Mouse (Mus musculus) liver, embryonic 14.5 days (tissue): Measurements from ENCODE around the gene Ccl20. TPM values are rescaled to one million over a fixed set of nuclear protein-coding genes. Genes with fewer than 3 reads are reported as not detected.

Source experiments
- ATAC-seq: fragments of 200-750 bp; cut with Nextera tagmentation; 2 replicates; pipeline ENCODE4 v1.8.0; 2017; ENCODE audit warnings: moderate number of reproducible peaks, mild to moderate bottlenecking, moderate library complexity; ENCODE audit not compliant: insufficient read depth
- DNase-seq, 3 experiments: peaks; one replicate each; pipeline ENCODE4 v3.0.0-alpha.2; 2012 to 2013; ENCODE audit warnings: low read depth in 3 of 3, low spot score in 3 of 3
- H3K27ac ChIP-seq: fragments of 300-500 bp; sonication (generic); 2 replicates; pipeline ENCODE4 v1.5.1; 2014; ENCODE audit warnings: moderate library complexity, mild to moderate bottlenecking, control low read depth, inconsistent platforms
- H3K27me3 ChIP-seq: fragments of 300-500 bp; sonication (generic); 2 replicates; pipeline ENCODE4 v1.6.1; 2014; ENCODE audit warnings: mild to moderate bottlenecking, low read length, moderate library complexity; ENCODE audit not compliant: control insufficient read depth, insufficient read depth
- H3K36me3 ChIP-seq: fragments of 300-500 bp; sonication (generic); replicated peaks from 2 replicates; pipeline ENCODE4 v1.6.1; 2014; ENCODE audit warnings: low read depth; ENCODE audit not compliant: control insufficient read depth, insufficient read depth
- H3K4me1 ChIP-seq, 2 experiments: fragments of 200-500 bp in 1 of 2; fragments of 300-500 bp in 1 of 2; sonication (generic) in 1 of 2; replicated peaks; 2 replicates each; pipeline ENCODE4 v1.6.1; 2012 to 2014; ENCODE audit warnings: antibody characterized with exemption in 1 of 2, inconsistent platforms in 1 of 2, low read length in 1 of 2; ENCODE audit not compliant: control insufficient read depth in 2 of 2, insufficient read depth in 2 of 2
- H3K4me2 ChIP-seq: fragments of 300-500 bp; sonication (generic); 2 replicates; pipeline ENCODE4 v1.6.1; 2014; ENCODE audit warnings: low read depth, mild to moderate bottlenecking, control low read depth, moderate library complexity
- H3K4me3 ChIP-seq, 2 experiments: fragments of 200-500 bp in 1 of 2; fragments of 300-500 bp in 1 of 2; sonication (generic) in 1 of 2; 2 replicates each; pipeline ENCODE4 v1.5.1; 2012 to 2014; ENCODE audit warnings: low read depth in 2 of 2, low read length in 2 of 2, mild to moderate bottlenecking in 2 of 2, control low read depth in 1 of 2, inconsistent platforms in 1 of 2, moderate library complexity in 1 of 2; ENCODE audit not compliant: insufficient read depth in 1 of 2
- H3K9ac ChIP-seq: fragments of 300-500 bp; sonication (generic); replicated peaks from 2 replicates; pipeline ENCODE4 v1.6.1; 2014; ENCODE audit warnings: mild to moderate bottlenecking, control low read depth, moderate library complexity
- H3K9me3 ChIP-seq: fragments of 300-500 bp; sonication (generic); 2 replicates; pipeline ENCODE4 v1.6.1; 2016; ENCODE audit warnings: low read length, mixed read lengths; ENCODE audit not compliant: control insufficient read depth
- CTCF ChIP-seq: IDR thresholded peaks from 2 replicates; pipeline ENCODE4 v1.5.1; 2016; ENCODE audit warnings: antibody characterized with exemption, low read depth, control low read depth
- EP300 ChIP-seq: IDR thresholded peaks from 2 replicates; pipeline ENCODE4 v1.6.1; 2016; ENCODE audit warnings: antibody characterized with exemption, low read depth
- WGBS: fragments of 180-500 bp; shearing (Covaris S2); extraction: QIAGEN DNeasy Blood & Tissue Kit; methylation state at CpG from one replicate; pipeline ENCODE4 v1.1.7; 2014; ENCODE audit not compliant: insufficient replicate concordance; 5-methylcytosine and 5-hydroxymethylcytosine counted together
- polyA plus RNA-seq, 2 experiments: library from polyadenylated mRNA; depleted of rRNA in 1 of 2; stranded (reverse) in 1 of 2; unstranded in 1 of 2; fragments of >200 nt; fragmentation: Nextera tagmentation in 1 of 2; extraction: Ambion mirVana in 1 of 2; gene quantifications; 2 replicates each; pipeline versions ENCODE4 v1.2.1 to v1.2.3; 2012 to 2014

The Ccl20 gene
- polyA plus RNA-seq (2012; rRNA removed) (0.16 TPM in 1 of 2 replicates, not detected in the other), polyA plus RNA-seq (2014; fragmentation: Nextera tagmentation; extraction: Ambion mirVana) (0.19 TPM in 1 of 2 replicates, not detected in the other)

DNA sequence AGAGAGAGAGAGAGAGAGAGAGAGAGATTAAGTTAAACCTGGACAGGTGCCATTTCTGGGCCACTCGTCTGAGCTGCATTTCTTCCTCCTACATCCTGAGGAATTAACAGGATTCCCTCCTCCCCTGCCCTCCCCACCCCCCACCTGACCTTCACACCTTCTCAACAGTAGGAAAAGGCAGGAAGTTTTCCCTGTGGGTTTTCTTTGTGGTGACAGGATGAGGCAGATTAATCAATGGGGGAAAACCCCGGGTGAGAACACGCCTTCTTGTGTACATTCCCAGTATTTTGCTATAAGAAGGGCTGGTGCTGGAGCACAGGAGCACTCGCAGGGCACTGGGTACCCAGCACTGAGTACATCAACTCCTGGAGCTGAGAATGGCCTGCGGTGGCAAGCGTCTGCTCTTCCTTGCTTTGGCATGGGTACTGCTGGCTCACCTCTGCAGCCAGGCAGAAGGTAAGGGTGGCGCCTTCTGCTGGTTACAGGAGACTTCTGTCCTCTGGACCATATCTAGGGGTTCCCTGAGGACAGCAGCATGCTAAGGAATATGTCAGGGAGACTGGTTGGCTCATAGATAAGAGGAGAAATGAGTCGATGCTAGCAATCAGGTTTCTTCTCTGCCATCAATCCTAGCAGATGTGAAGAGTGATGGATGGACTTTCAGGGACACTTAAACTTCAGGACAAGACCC is at the start of gene Ccl20:
Gene Ccl20, plus strand, starts transcription at position 320 of the 691 bp plus-strand sequence.
- no peak within 1 kb of the TSS for H3K4me3 ChIP-seq
- H3K4me2 ChIP-seq, result no peak within 1 kb of the TSS
- no peak for DNase-seq
- ATAC-seq, result no peak
- H3K9ac ChIP-seq, result no peak within 1 kb of the TSS
- 19% methylated on average over 8 of the region's 8 CpGs for WGBS
- no peak within 1 kb of the TSS for H3K27ac ChIP-seq
- no peaks in the 10 kb centered on the region for H3K27me3 ChIP-seq
- no peaks in the 10 kb centered on the region for H3K36me3 ChIP-seq
- no peaks in the 10 kb centered on the region for H3K9me3 ChIP-seq
- no peak for TF ChIP-seq CTCF
- no peak for TF ChIP-seq EP300
- H3K4me1 ChIP-seq, result no peaks in the 10 kb centered on the region

DNA sequence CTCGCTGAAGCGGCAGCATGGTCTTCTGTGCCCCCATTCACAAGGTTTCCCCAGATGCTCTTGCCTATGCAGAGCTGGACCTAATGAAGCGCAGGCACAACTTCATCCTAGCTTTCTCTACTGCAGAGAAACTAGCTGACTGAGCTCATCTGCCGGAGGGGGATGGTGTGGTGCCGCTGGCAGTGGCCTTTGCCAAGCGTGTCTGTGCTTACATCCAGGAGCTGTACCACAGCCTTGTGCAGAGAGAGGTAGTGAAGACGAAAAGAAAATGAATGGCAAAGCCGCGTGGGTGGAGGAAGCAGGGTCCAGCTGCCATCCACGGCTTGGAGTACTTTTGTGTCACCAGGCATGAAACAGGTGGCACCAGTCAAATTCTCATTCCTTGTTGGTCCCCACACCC is 49.4 kb upstream of the Ccl20 start:
- TF ChIP-seq EP300 (no peak), CTCF (no peak)
- Histone ChIP-seq H3K9me3 (no peaks in the 10 kb centered on the region), H3K4me3 (no peak overlapping the region), H3K4me1 (no peaks in the 10 kb centered on the region), H3K27me3 (no peaks in the 10 kb centered on the region), H3K4me2 (no peak overlapping the region), H3K36me3 (no peaks in the 10 kb centered on the region), H3K9ac (no peak overlapping the region), H3K27ac (no peak overlapping the region)
- ATAC-seq (no peak), DNase-seq (no peak)
- WGBS, result 79% methylated on average over 10 of the region's 10 CpGs

DNA sequence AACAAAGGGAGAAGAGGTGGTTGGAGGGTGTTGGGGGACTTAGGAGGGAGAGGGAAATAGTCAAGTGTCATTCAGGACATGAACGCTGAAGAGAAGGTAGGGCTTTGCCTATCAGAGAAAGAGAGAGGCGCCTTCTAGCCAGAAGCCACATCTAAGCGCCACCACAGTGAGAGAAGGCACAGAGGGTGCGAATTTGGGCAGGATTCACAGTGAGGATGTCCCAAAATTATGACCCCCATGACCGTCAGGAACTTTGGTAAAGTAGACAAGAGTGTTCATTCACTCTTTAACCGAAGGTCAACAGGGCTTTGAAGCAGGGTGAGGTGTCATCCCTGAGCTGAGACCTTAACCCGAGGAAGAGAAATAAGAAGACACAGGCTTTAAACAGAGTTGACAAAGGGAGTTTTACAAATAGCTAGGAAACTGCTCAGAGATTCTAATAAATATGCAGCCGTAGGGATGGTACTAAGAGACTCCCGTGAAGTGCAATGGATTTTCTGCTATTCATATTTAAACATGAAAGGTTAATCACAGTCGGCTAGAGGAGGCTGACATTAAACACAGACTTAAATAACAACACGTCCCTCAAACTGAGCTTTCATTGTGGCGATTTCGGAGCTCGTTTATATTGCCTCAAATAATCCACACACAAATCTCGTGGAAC is 40.9 kb upstream of the Ccl20 start:
- DNase-seq, result no peak
- H3K27ac ChIP-seq, result no peak overlapping the region
- H3K4me2 ChIP-seq, result peak overlapping the region; percentile 22; the same call in 1 of the 2 replicates
- H3K4me3 ChIP-seq, result no peak overlapping the region
- H3K27me3 ChIP-seq, result no peaks in the 10 kb centered on the region
- no peaks in the 10 kb centered on the region for H3K36me3 ChIP-seq
- no peaks in the 10 kb centered on the region for H3K4me1 ChIP-seq
- no peak for TF ChIP-seq CTCF
- no peak for TF ChIP-seq EP300
- WGBS, result 33% methylated on average over 15 of the region's 15 CpGs
- ATAC-seq, result no peak
- H3K9me3 ChIP-seq, result no peaks in the 10 kb centered on the region
- no peak overlapping the region for H3K9ac ChIP-seq

DNA sequence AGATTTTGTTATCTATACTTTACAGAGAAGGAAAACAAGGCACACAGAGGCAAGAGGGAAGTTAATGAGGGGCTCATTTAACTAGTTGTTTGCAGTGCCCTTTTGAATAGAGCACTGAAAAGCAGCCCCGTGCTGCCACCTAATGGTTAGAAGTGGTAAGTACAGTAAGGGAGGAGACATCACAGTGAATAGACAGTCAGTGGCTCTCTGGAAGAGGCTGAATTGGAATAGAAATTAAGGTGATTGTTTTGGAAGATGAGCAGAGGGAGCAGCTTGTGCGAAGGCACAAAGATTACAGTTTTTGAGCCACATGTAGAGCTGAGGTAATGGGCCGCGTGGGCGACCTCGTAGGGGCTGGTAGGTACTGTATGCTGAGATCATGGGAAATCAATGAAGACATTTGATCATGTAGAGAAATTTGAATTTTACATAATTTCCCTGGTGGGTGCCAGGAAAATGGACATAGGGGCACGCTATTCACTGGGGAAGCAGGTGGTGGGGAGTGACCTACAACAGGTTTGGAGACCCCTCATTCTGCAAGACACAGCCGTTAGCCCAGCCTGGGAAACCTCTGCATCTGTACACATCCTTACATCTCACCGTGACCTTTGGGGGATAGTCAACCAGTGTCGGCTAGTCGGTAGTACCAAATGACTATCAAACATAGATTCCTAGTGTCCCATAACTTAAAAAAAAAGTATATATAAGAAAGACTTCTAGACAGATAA is 40.2 kb upstream of the Ccl20 start:
- no peaks in the 10 kb centered on the region for H3K36me3 ChIP-seq
- DNase-seq (peak; percentile 7 to 20 (median 18)), ATAC-seq (no peak)
- WGBS, result 36% methylated on average over 11 of the region's 11 CpGs
- H3K27me3 ChIP-seq, result no peaks in the 10 kb centered on the region
- no peak overlapping the region for H3K27ac ChIP-seq
- no peak overlapping the region for H3K4me3 ChIP-seq
- no peaks in the 10 kb centered on the region for H3K4me1 ChIP-seq
- H3K9me3 ChIP-seq, result no peaks in the 10 kb centered on the region
- no peak overlapping the region for H3K9ac ChIP-seq
- TF ChIP-seq CTCF, result peak; percentile 78
- no peak for TF ChIP-seq EP300
- peak overlapping the region; percentile 22; the same call in 1 of the 2 replicates for H3K4me2 ChIP-seq

DNA sequence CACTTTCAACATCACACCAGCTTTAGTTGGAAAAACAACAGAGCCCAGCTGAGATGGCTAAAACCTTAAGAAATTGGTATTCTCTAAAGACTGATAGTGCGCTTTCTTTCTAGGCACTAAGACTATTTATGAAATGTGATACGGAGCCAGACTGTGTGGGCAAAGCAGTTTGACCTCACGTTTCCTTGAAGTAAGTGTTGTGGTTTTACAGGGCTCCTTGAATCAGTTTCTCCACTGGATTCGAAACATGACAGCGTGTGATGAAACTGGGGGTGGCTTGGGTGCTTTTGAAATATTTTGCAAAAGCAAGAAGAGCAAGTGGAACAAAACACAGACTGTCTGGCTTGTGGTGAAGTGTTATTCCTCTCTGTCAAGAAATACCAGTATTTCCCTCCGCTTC is 39.5 kb upstream of the Ccl20 start:
- no peak overlapping the region for H3K9ac ChIP-seq
- H3K27me3 ChIP-seq, result no peaks in the 10 kb centered on the region
- no peaks in the 10 kb centered on the region for H3K9me3 ChIP-seq
- no peak overlapping the region for H3K4me3 ChIP-seq
- no peak overlapping the region for H3K27ac ChIP-seq
- ATAC-seq (no peak), DNase-seq (no peak)
- H3K4me1 ChIP-seq, result no peaks in the 10 kb centered on the region
- no peak overlapping the region for H3K4me2 ChIP-seq
- TF ChIP-seq CTCF (no peak), EP300 (no peak)
- 44% methylated on average over 6 of the region's 6 CpGs for whole genome bisulfite sequencing
- no peaks in the 10 kb centered on the region for H3K36me3 ChIP-seq
